Mouse (Mus musculus) right cerebral cortex, postnatal 36 days (tissue): ENCODE data around the gene Kidins220.

Source experiments
- DNase-seq, 2 experiments: peaks; one replicate each; pipeline ENCODE4 v3.0.0; 2022; ENCODE audit warnings: low spot score in 2 of 2, mixed read lengths in 1 of 2

The Kidins220 gene

GRCm38 (mm10) chr12:25024862-25025545, 50.3 kb downstream of the Kidins220 start:
- no peak for DNase-seq

DNA sequence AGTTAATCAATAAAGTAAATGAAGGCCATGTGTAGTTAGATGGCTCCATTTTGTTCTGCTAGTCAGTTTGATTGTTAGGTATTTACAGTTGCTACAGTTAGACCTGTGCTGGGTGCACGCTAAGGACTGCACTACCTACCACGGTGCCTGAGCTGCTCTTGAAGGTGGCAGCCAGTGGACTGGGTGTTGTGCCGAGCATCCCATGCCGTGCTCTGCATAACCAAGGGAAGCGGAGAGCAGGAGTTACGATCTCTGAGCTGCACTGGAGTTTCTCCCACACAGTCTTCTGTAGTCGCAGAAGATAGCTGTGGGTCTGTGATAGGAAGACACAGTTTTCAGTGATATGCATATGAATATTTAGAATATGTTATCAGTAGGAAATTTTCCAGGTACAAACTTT, 51.6 kb downstream of the Kidins220 start:
- DNase-seq = no peak

DNA sequence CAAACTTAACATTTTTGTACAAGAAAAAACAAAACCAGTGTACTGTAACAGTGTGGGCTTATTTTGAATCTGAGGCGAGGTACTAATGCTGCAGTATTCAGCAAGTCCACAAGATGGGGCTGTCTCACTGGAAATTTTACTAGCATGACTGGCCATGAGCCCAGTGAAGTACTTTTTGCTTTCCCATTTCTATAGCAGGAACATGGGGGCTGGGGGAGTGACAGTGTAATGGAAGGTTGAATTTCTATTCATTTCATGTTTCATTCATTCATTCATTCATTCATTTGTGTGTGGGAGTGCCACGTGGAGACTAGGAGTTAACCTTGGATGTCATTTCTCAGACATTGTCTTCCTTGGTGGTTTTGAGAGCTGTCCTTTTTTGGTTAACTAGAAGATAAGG, 52.7 kb downstream of the Kidins220 start:
- DNase-seq = no peak

DNA sequence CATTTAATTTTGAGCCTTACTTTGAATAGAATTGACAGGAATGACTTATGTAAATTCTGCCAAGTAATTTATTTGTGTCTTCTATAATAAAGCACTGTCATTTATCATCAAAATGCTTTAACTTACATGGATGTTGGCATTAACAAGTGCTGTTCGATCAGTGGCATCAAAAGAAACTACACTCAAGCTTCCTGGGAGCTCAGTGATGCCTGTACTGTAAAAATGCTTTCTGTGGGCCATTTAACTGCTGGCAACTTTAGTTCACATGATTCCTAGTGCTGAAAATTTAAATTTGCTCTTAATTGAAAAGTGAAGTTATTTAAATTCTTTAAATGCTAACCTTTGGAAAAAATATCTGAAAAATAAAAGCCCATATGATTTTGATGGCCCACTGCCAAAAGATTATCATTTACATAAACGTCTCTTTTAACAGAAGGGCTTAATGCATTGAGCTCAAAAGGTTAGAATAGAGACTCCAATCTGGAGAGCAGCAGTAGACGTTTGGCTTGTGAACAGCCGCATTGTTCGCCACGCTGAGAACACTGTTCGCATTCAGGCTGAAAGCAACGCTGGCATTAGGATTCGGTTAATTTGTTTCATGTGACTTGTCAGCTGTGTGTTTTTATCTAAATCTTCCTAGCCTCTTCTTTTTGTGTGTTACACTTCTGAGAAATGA, 59.1 kb downstream of the Kidins220 start:
- no peak for DNase-seq

DNA sequence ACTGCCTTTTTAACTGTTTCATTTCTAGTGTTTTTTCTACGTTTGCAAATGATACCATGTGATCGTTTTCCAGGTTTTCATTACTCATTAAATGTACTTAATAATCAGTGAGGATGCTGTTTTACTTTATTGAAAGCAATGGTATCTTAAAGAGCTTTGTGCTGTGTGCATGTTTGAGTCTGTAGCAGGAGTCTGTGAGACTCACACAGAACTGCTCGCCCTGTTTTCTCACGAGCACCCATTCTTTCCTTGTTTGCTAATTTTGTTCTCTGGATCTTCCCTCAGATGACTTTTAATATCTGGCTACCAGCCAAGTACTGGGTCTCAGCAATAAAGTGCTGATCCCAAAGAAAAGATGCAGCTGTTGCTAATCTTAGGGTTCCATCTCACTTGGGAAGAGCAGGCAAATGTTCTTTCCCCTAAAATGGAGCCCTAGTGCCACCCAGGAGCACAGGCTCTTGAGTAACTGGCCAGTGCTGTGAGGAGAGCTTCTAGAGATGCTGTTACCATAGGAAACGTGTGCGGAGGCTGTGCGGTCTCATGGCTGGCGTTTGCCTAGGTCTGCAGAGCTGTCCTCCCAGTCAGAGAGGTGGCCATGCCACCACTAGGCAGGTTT, 59.7 kb downstream of the Kidins220 start:
- DNase-seq = no peak

- DNase-seq = no peak
Observed at GRCm38 (mm10) chr12:25036024-25036423, 61.3 kb downstream of the Kidins220 start.

GRCm38 (mm10) chr12:25037222-25037621, 62.5 kb downstream of the Kidins220 start:
- no peak for DNase-seq

GRCm38 (mm10) chr12:25037681-25038472, 63.2 kb downstream of the Kidins220 start:
- no peak for DNase-seq

DNA sequence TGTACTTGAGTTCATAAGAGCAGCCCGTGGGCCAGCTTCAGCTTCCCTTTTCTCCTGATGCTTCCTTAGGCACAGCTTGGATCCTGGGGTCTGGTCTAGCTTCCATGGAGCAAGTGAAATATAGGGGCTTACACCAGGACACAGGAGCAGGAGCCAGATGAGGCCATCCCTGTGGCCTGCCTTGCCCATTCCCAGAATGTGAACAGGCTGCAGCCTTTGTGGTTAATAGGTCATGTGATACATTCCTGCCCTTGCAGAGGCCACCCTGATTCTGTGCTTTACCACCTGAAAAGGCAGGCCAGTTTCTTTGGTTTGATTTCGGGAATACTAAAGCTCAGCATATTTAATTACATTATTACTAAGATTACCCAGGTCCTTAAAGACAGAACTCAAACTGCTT, 69.3 kb downstream of the Kidins220 start:
- no peak for DNase-seq

- DNase-seq = no peak
Observed at GRCm38 (mm10) chr12:25044579-25044978, 69.9 kb downstream of the Kidins220 start.

- no peak for DNase-seq
Observed at GRCm38 (mm10) chr12:25049253-25049652, 74.5 kb downstream of the Kidins220 start.

DNA sequence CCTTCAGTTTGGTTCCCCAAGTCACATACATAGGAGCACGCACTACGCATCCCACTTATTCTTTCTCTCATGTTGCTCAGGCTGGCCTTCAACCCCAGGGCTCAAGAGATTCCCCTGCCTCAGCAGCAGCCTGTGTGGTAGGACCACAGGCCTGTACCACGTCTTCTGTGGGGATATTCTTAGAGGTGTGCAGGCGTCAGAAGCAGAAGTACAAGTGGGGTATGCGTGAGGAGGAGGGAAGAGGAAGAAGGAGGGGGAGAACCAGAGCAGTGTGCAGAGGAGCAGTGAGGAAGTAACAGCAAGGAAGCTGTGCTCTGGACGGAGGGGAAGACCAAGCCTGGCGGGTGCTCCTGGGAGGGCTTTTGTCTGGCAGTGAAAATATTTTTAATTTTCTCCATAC, 79.8 kb downstream of the Kidins220 start:
- DNase-seq = no peak

DNA sequence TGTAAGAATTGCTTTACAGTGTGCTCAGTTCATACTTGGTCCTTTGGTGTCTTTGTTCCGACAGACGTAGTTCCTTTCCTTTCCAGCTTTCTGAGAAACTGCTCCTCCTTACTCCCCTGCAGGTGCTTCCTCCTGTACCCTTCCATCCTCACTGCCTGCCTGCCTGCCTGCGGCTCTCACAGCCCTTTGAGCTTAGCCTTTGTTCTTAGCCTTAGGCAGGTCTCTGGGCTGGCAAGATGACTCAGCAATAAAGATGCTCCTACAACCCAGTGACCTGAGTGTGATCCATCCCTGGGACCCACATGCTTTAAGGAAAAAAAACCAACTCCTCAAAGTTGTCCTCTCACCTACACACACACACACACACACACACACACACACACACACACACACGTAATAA, 80.2 kb downstream of the Kidins220 start:
- no peak for DNase-seq

- no peak for DNase-seq
Observed at GRCm38 (mm10) chr12:25059487-25060200, 84.9 kb downstream of the Kidins220 start.

GRCm38 (mm10) chr12:25060901-25061300, 86.2 kb downstream of the Kidins220 start:
- DNase-seq = no peak

DNA sequence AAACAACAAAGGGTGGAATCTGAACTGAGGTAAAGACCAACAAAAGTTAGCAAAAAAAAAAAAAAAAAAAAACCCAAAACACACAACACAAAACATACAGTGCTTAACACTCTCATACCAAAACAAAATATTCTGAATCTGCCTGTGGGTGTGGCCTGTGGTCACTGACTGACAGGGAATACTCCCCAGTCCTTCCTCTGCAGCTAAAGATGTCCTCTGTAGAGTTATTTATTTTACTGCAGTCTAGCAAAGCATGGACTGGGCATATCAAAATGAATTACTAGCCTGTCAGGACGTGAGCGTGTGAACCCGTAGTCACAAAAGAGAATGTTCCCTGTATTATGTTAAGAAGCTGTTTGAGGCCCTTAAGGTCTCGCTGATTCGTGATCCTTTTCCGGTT, 87.5 kb downstream of the Kidins220 start:
- no peak for DNase-seq

DNA sequence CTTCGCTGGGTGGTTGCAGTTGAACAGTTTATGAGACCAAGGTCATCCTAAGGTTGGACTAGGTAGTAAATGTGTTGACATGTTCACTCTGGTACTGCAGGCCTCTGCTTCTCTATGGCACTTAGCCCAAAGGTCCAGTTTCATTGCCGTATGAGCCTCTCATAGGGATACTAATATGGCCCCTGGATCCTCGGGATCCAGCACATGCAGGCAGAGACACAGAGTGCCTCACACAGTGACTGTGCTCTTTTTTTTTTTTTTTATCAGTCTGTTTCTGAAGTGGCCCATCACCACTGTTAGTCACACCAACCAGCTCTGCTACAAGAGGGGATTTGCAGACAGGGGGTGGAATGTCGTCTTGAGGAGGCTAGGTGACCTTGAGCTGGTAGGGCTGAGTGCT, 98.6 kb downstream of the Kidins220 start:
- DNase-seq = no peak

DNA sequence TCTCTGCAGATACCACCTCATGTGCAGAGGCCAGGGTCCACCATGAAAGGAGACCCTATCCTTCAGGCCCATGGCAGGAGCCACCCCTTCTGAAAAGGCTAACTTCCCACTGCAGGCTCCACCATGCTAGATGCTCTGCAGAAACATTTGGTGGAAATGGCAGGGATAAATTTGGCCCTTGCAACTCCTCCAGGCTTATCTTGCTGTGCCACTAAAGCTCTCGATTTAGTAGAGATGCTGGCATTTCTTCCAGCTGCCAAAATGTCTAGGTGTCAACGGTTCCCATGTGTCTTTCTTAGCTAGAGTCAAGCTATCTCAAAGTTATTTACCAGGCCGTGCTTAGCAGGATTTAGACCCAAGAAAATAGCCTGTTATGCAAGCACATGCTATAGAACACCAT, 99.6 kb downstream of the Kidins220 start:
- no peak for DNase-seq

DNA sequence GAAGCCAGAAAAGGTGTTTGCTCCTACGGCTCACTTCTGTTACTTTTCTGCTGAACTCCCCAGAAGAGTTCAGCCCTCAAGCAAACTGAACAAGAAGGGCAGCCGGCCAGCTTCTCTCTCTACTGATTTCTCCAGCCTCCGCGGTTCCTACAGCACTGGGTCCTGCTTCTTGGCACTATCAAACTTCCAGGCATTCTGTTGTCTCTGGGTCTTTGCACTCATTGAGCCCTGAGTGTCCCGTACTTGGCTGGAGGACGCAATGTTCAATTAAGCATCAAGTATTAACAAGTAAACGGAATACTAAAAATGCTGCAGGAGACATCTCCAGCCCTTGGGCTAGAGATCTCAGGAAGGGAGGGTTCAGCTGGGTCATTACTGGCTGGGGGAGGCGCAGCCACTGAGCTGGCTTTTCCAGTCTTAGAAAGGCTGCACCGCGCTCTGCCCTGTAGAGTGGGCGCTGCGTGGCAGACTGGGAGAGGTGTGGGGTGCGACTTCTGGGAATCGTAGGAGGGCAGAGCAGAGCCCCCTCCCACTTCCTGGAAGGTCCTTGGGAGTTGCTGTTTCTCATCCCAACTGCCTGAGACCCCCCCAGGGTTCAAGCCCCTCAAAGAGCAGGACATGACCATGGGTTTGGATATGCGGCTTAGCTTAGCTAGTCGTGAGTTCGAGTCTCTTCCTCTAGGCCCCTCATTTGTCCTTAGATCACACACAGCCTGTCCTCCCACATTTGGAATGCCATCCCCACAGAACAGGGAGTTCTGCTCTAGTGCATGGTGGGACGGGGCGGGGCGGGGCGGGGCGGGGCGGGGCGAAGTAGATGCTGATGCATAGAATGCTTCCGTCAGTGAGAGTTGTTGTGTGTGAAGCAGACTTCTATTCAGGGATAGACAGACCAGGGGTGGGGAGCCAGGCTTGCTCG, 108.8 kb downstream of the Kidins220 start:
- DNase-seq = no peak

GRCm38 (mm10) chr12:25086966-25087365, 112.2 kb downstream of the Kidins220 start:
- no peak for DNase-seq

DNA sequence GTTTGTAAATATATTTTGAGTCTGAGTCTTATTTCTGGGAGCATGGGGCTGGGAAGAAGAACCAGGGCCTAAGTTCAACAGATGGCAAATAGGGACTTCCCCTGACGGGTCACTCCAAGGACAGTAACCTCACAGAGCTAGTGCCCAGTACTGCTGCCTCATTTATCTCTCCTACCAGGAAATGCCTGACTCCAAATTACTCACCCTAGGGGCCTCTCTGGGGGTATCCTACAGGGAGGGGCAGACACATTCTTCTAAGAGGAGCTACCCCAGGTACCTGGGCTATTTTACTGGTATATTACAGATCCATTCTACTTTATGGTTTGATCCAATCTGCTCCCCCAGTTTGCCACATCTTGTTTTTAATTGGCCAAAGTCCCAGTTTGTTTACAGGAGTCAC, 114.7 kb downstream of the Kidins220 start:
- DNase-seq = no peak
